Mouse (Mus musculus) hindbrain, embryonic 14.5 days (tissue): ENCODE data around the gene Medag. TPM values are rescaled to one million over a fixed set of nuclear protein-coding genes. Genes with fewer than 3 reads are reported as not detected.
A peak's percentile ranks its signal among the peaks of the same experiment; 100 is the strongest.

Source experiments
- ATAC-seq: fragments of 200-750 bp; cut with Nextera tagmentation; 2 replicates; pipeline ENCODE4 v1.8.0; 2017; ENCODE audit warnings: moderate number of reproducible peaks, mild to moderate bottlenecking, moderate TSS enrichment, moderate library complexity; ENCODE audit not compliant: low FRiP score
- DNase-seq: peaks from one replicate; pipeline ENCODE4 v3.0.0-alpha.2; 2015; ENCODE audit warnings: low spot score
- H3K27ac ChIP-seq: fragments of 300-500 bp; sonication (generic); 2 replicates; pipeline ENCODE4 v1.5.1; 2014; ENCODE audit warnings: mild to moderate bottlenecking, moderate library complexity
- H3K27me3 ChIP-seq: fragments of 300-500 bp; sonication (generic); 2 replicates; pipeline ENCODE4 v1.6.1; 2014; ENCODE audit warnings: mild to moderate bottlenecking, low read length, mixed read lengths; ENCODE audit not compliant: control insufficient read depth, insufficient read depth
- H3K36me3 ChIP-seq: fragments of 300-500 bp; sonication (generic); replicated peaks from 2 replicates; pipeline ENCODE4 v1.6.1; 2014; ENCODE audit not compliant: control insufficient read depth, insufficient read depth
- H3K4me1 ChIP-seq: fragments of 300-500 bp; sonication (generic); replicated peaks from 2 replicates; pipeline ENCODE4 v1.6.1; 2014; ENCODE audit warnings: antibody characterized with exemption, low read length, mixed read lengths; ENCODE audit not compliant: control insufficient read depth, insufficient read depth
- H3K4me2 ChIP-seq: fragments of 300-500 bp; sonication (generic); replicated peaks from 2 replicates; pipeline ENCODE4 v1.6.1; 2014; ENCODE audit warnings: mild to moderate bottlenecking, moderate library complexity
- H3K4me3 ChIP-seq: fragments of 300-500 bp; sonication (generic); replicated peaks from 2 replicates; pipeline ENCODE4 v1.5.1; 2014; ENCODE audit warnings: mild to moderate bottlenecking, low read length
- H3K9ac ChIP-seq: fragments of 300-500 bp; sonication (generic); 2 replicates; pipeline ENCODE4 v1.6.1; 2014
- H3K9me3 ChIP-seq: fragments of 300-500 bp; sonication (generic); 2 replicates; pipeline ENCODE4 v1.6.1; 2016; ENCODE audit warnings: low read length; ENCODE audit not compliant: control insufficient read depth
- WGBS: fragments of 180-500 bp; shearing (Covaris S2); extraction: QIAGEN DNeasy Blood & Tissue Kit; methylation state at CpG from one replicate; pipeline ENCODE4 v1.1.7; 2014; 5-methylcytosine and 5-hydroxymethylcytosine counted together
- polyA plus RNA-seq: library from polyadenylated mRNA; unstranded; fragments of >200 nt; fragmentation: Nextera tagmentation; extraction: Ambion mirVana; gene quantifications from 2 replicates; pipeline ENCODE4 v1.2.1, GENCODE M21; 2014

The Medag gene
- polyA plus RNA-seq, 1 experiment from 2014 or later: 2.5 TPM

DNA sequence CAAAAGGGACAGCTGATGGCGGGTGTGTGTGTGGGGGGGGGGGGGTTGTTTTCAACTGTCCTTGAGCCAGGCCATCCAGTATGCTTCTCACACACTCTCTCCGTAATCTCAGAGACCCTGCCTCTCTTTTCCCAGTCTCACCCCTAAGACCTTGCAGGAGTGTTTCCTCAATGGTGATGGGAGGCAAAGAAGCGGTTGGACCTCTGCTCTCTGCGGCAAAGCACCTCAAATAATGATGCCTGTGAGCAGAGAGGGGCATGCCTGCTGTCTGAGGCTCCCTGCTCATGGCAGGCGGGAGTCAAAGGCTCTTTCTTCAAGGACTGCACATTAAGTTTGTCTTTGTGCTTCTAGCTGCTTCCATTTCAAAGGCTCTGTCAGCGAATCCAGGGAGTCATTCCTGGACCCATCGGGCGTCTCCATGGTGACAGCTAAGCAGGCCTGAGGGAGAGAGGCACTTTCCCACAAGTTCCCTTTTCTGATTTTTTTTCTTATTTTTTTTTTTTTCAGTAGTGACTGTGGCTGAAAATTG is 31.1 kb upstream of the Medag start:
- peak; percentile 71; the same call in 1 of the 2 replicates for ATAC-seq
- Histone ChIP-seq H3K4me2 (no peak overlapping the region), H3K9ac (0 out of 2 replicates have a peak overlapping the region, but pooled peaks have one; percentile 18), H3K27me3 (no peaks in the 10 kb centered on the region), H3K36me3 (no peaks in the 10 kb centered on the region), H3K4me3 (no peak overlapping the region), H3K4me1 (peaks cover 36% of the 10 kb centered on the region), H3K9me3 (no peaks in the 10 kb centered on the region), H3K27ac (peak overlapping the region; percentile 67)
- peak; percentile 75 for DNase-seq
- WGBS: 11% methylated on average over 8 of the region's 8 CpGs

DNA sequence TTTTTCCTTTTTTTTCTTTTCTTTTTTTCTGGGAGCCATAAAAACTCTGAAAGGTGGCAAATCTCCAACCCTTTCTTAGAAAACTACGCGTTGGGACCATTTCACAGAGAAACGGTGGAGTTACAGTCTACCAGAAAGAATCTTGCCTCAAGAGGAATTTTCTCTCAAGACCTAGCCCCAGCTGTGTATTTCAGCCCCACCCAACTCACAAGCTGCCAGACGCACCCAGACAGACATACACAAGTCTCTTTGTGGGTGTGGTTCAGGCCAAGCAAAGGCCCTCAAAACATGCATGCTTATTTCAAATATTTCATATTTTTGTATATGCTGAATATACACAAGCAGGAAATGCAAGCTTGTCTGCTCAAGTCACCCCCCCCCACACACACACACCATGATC is 29.6 kb upstream of the Medag start:
- ATAC-seq (no peak), DNase-seq (no peak)
- H3K9me3 ChIP-seq: no peaks in the 10 kb centered on the region
- H3K27me3 ChIP-seq: no peaks in the 10 kb centered on the region
- H3K9ac ChIP-seq: no peak overlapping the region
- H3K4me2 ChIP-seq: no peak overlapping the region
- H3K4me3 ChIP-seq: no peak overlapping the region
- H3K36me3 ChIP-seq: no peaks in the 10 kb centered on the region
- 83% methylated on average over 4 of the region's 4 CpGs for WGBS
- H3K4me1 ChIP-seq: peaks cover 32% of the 10 kb centered on the region
- H3K27ac ChIP-seq: no peak overlapping the region

DNA sequence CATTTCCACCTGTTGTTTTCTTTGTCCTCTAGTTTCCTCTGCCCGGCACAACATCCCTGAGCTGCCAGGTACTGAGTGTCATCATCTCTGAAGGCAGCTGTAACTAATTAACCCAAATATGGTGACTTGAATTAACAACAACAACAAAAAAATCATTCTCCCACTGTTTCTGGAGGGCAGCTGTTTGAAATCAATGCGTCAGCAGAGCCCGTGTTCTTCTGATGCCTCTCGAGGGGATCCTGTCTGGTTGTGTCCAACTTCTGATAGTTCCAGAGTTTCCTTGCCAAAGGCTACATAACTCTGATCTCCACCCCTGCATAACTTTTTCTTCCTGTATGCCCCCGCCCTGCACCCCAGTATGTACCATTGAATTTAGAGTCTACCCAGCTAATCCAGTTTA is 28.9 kb upstream of the Medag start:
- Histone ChIP-seq H3K9me3 (no peaks in the 10 kb centered on the region), H3K27me3 (no peaks in the 10 kb centered on the region), H3K4me2 (no peak overlapping the region), H3K4me3 (no peak overlapping the region), H3K27ac (no peak overlapping the region), H3K4me1 (peaks cover 26% of the 10 kb centered on the region), H3K36me3 (no peaks in the 10 kb centered on the region), H3K9ac (no peak overlapping the region)
- WGBS: 89% methylated on average over 5 of the region's 5 CpGs
- DNase-seq: no peak
- no peak for ATAC-seq

DNA sequence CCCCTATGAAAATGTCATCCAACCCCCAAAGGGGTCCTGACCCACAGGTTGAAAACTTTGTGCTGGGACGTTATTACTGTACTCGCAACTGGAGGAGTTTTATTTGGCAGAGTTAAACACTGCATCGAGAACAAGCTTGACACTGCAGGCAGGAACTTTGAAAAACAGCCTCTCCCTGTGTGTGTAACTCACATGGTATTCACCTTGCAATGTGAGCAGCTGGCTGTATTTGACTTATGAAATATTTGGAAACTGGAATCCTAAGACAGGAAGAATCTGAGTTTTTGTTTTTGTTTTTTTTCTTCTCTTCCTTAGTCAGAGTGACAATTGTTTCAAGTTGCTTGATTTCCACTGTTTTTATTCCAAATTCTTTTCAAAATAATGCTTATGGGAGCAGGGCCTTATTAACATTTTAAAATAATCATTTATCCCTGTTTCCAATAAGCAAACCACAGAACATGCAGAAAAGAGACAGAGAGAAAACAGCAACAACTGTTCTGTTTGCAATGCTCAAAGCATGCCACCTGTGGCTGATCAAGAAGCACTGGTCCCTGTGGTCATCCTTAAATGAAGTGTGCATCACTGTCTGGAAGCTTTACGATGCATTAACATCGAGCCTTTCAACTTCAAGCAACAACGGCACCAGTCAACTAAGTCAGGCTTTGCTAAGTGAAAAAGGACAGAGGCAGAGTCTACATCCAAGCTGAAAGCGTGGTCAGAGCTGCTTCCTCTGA is 26.2 kb upstream of the Medag start:
- ATAC-seq (no peak), DNase-seq (no peak)
- Histone ChIP-seq H3K9ac (no peak overlapping the region), H3K27me3 (no peaks in the 10 kb centered on the region), H3K9me3 (no peaks in the 10 kb centered on the region), H3K36me3 (no peaks in the 10 kb centered on the region), H3K4me1 (peaks cover 8% of the 10 kb centered on the region), H3K4me2 (no peak overlapping the region), H3K27ac (no peak overlapping the region), H3K4me3 (no peak overlapping the region)
- 92% methylated on average over 7 of the region's 7 CpGs for WGBS

DNA sequence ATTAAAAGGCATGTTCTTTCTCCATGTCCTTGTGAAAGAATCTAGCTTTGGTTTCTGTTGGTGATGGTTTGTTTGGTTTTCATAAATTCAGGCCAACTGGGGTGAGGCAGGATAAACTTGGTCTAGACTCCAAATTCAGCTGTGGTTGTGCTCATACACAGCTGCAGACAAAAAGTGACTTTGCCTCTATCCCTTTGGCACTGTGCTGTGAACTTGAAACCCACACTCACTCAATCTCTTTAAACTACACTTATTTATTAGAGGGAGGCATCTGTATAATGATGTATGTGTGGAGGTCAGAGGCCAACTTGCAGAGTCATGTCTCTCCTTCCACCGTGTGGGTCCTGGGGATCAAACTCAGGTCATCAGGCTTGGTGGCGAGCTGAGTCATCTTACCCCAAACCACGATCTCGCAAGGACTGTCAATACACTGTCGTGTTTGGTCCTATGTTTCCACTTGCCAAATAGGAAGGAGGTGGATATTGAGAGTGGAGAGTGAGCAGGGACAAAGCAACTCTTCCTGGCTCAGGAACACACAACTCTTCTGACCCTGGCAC is 25.2 kb upstream of the Medag start:
- no peaks in the 10 kb centered on the region for H3K36me3 ChIP-seq
- H3K4me1 ChIP-seq: no peaks in the 10 kb centered on the region
- H3K9me3 ChIP-seq: no peaks in the 10 kb centered on the region
- no peaks in the 10 kb centered on the region for H3K27me3 ChIP-seq
- ATAC-seq: no peak
- DNase-seq: no peak
- H3K4me2 ChIP-seq: no peak overlapping the region
- 79% methylated on average over 5 of the region's 5 CpGs for whole genome bisulfite sequencing
- H3K27ac ChIP-seq: no peak overlapping the region
- H3K4me3 ChIP-seq: no peak overlapping the region
- H3K9ac ChIP-seq: no peak overlapping the region

DNA sequence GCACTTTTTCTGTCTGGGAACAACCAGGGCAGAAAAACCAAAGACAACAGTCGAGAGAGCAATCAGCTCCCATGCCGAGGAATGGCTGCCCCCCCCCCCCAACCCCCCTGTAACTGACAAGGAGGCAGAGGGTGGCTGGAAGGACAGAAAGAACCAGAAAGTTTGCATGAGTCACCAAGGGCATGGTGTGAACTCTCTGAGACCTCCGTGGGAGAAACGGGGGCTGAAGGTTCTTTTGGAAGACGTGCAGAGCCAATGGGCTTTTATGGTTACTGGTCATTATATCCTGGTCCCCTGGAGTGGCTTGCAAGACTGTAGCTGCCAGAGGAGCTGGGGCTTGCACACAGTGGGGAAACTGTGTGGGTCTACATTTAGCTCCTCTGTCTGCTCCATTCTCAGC is 22.6 kb upstream of the Medag start:
- no peaks in the 10 kb centered on the region for H3K36me3 ChIP-seq
- no peaks in the 10 kb centered on the region for H3K27me3 ChIP-seq
- H3K9ac ChIP-seq: no peak overlapping the region
- WGBS: 86% methylated on average over 5 of the region's 5 CpGs
- no peaks in the 10 kb centered on the region for H3K4me1 ChIP-seq
- ATAC-seq (no peak), DNase-seq (no peak)
- H3K4me2 ChIP-seq: no peak overlapping the region
- no peak overlapping the region for H3K4me3 ChIP-seq
- 0 out of 2 replicates have a peak, but pooled peaks cover 5% of the 10 kb centered on the region for H3K9me3 ChIP-seq
- H3K27ac ChIP-seq: no peak overlapping the region

DNA sequence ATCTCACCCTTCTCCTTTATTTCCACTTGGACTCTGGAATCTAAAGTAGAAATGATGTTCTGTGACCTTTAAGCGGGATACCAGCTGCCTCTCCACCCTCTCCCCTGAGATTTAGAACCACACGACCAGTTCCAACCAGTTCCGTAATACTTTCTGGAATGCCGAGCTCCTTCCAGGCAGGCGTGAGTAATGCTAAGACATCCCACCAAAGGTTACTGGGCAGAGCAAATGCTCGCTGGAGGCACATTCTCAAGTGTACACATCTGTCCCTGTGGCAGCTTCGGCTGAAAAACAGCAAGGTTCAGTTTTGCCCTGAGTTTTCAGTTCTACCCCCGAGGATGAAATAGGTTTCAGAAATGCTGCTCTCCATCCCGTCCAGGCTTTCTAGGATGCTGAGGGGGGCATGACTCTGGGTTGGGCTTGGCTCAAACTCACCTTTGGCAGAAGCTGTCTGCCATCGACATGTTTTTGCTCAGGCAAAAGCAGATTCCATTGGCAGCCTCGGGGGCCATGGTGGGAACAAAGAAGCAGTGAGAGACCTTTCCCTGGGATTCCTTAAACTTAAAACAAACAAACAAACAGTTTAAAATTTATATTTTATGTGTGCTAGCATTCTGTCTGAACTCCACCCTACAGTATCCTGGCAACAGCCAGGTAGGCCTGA is 21.9 kb upstream of the Medag start:
- Histone ChIP-seq H3K4me3 (no peak overlapping the region), H3K4me2 (no peak overlapping the region), H3K27me3 (no peaks in the 10 kb centered on the region), H3K27ac (no peak overlapping the region), H3K36me3 (no peaks in the 10 kb centered on the region), H3K4me1 (no peaks in the 10 kb centered on the region), H3K9me3 (0 out of 2 replicates have a peak, but pooled peaks cover 5% of the 10 kb centered on the region), H3K9ac (no peak overlapping the region)
- 68% methylated on average over 11 of the region's 11 CpGs for WGBS
- no peak for ATAC-seq
- DNase-seq: no peak

DNA sequence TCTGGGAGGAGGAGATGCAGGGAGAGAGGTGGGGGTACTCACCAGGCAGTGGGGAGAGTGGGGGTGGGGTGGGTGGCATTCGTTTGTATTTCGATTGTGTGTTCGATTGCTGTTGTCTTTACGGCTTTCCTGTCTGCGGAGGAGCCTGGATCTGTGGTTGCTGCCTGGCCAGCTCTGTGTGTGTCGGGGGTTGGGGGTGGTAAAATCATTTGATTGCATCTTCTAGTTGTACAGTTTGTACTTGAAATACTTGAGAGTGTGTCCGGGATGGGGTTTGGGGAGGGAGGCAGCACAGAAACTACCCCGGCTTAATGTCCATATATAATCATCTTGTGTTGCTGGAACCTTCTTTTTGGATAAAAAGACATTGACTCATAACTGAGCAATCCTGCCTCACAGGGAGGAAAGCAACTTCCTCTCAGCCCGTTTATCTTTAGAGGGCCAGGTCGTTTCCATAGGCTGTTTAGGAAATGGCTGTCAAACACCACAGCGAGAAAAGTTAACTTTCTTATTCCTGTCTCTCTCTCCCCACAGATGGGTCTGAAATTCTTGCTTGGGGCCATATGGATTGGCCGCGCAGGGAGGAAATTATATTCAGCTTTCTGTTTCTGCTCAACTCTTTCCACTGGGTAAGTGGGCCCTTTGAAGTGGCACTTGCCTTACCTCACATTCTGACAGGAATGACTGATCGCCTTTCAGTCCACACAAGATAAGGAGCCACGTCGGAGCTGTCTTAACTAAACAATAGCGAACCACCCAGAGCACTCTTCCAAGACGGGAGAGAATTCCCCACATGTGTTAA is 19.8 kb upstream of the Medag start:
- 63% methylated on average over 18 of the region's 18 CpGs for WGBS
- ATAC-seq (no peak), DNase-seq (no peak)
- Histone ChIP-seq H3K4me3 (no peak overlapping the region), H3K9ac (no peak overlapping the region), H3K27ac (no peak overlapping the region), H3K36me3 (no peaks in the 10 kb centered on the region), H3K4me1 (no peaks in the 10 kb centered on the region), H3K4me2 (no peak overlapping the region), H3K9me3 (0 out of 2 replicates have a peak, but pooled peaks cover 5% of the 10 kb centered on the region), H3K27me3 (no peaks in the 10 kb centered on the region)
